Mouse (Mus musculus): ENCODE measurements around the gene Lrrn3. TPM values are rescaled to one million over a fixed set of nuclear protein-coding genes. Genes with fewer than 3 reads are reported as not detected.
A peak's percentile ranks its signal among the peaks of the same experiment; 100 is the strongest.

The Lrrn3 gene
- polyA plus RNA-seq, 1 experiment from 2014 or later = 22.0 TPM

DNA sequence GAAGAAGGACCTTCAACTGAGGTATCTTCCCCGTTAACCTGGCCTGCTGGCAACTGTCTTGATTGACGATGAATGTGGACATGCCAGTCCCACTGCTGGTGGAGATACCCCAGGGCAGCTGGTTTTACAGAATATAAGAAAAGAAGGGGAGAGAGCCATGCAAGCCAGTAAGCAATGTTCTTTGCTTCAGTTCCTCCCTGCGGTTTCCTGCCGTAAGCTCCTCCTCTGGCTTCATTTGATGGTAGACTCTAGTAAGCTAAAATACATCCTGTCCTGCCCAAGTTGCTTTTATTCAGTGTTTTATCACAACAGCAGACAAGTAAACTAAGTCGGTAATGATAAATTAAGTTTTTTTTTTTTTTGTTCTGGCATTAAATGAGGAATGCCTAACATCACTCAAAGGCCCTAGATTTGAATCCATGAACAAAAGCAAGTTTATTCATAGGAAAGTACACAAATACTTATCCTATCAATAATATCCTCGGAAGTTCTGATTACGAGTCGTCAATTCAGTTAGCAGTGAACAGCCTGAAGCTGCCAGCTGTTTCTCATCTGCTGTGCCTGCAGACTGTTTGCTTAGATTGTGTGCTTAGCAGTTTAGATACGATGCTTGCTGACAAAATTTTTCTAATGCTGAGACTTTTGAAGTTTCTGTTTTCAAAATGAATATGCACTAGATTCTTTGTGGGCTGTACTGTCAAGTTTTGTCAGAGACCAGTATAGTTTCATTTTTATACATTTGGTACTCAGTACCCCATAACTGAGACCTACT, 14.0 kb upstream of the Lrrn3 start:
- H3K9ac ChIP-seq (replicated peaks; ENCODE audit: low read length) = no peak overlapping the region
- H3K9me3 ChIP-seq (replicated peaks; ENCODE audit: control insufficient read depth, low read length) = no peaks in the 10 kb centered on the region
- H3K27me3 ChIP-seq (ENCODE audit: control insufficient read depth, insufficient read depth, low read length) = no peaks in the 10 kb centered on the region
- H3K27ac ChIP-seq (replicated peaks; ENCODE audit: low read depth, low read length) = no peak overlapping the region
- H3K36me3 ChIP-seq (replicated peaks; ENCODE audit: control insufficient read depth, insufficient read depth, low read depth, low read length) = no peaks in the 10 kb centered on the region
- H3K4me1 ChIP-seq (ENCODE audit: control insufficient read depth, insufficient read depth, low read length) = no peaks in the 10 kb centered on the region
- DNase-seq (ENCODE audit: low spot score) = peak; percentile 51
- no peak overlapping the region for H3K4me3 ChIP-seq (ENCODE audit: low read depth, low read length)
- 53% methylated on average over 9 of the region's 9 CpGs for WGBS
- H3K4me2 ChIP-seq (ENCODE audit: low read depth, low read length) = no peak overlapping the region
- no peak for ATAC-seq (replicated peaks; ENCODE audit: insufficient number of reproducible peaks, low FRiP score, low TSS enrichment, low read depth)

DNA sequence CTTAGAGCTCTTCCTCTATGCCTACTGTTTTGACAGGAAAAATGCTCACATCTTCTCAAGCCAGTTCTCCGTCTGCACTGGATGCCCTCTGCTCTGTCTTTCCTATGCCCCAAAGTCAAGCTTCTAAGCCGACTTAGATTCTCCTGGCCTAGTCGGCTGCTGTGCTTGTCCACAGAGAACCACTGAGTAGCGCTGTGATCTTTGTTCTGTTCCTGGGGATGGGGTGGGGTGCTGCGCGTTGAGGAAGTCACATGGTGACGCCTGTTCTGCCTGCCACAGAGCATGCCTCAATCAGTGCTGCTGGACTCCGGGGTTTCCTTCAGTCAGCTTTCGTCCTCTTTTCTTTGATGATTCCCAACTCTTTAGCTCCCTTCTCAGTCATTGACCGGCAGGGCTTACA, 8.4 kb upstream of the Lrrn3 start:
- peak; percentile 41 for DNase-seq (ENCODE audit: low spot score)

DNA sequence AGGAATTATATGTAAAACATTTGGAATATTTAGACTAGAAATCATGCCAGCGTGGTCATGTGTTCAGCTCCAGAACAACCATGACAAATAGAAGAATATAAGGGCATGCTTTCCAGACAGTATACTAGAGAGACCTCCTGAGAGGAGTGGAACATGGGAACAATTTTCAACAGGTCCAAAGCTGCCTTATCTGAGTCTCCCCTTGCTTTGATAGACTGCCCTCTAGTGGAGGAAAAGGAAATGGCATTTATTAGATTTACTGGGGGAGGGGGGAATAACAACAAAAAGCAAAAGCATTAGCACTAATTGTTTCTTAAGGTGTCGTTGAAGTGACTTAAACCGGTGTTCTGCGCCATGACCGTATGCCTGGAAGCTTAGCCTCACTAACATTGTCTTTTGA, 774 bp upstream of the Lrrn3 start:
- WGBS = 35% methylated on average over 5 of the region's 5 CpGs
- Histone ChIP-seq H3K4me1 (ENCODE audit: control insufficient read depth, insufficient read depth, low read length) (no peaks in the 10 kb centered on the region), H3K9ac (replicated peaks; ENCODE audit: low read length) (no peak overlapping the region), H3K4me3 (ENCODE audit: low read depth, low read length) (no peak overlapping the region), H3K36me3 (replicated peaks; ENCODE audit: control insufficient read depth, insufficient read depth, low read depth, low read length) (no peaks in the 10 kb centered on the region), H3K27ac (replicated peaks; ENCODE audit: low read depth, low read length) (no peak overlapping the region), H3K27me3 (ENCODE audit: control insufficient read depth, insufficient read depth, low read length) (no peaks in the 10 kb centered on the region), H3K9me3 (replicated peaks; ENCODE audit: control insufficient read depth, low read length) (no peaks in the 10 kb centered on the region), H3K4me2 (ENCODE audit: low read depth, low read length) (no peak overlapping the region)
- ATAC-seq (replicated peaks; ENCODE audit: insufficient number of reproducible peaks, low FRiP score, low TSS enrichment, low read depth) (no peak; the same call in 1 of the 2 replicates), DNase-seq (ENCODE audit: low spot score) (peak; percentile 84)

More for the DNA sequence above, 8.4 kb upstream of the Lrrn3 start:
- no peak overlapping the region for H3K4me3 ChIP-seq (ENCODE audit: low read depth, low read length)
- H3K4me2 ChIP-seq (ENCODE audit: low read depth, low read length) = no peak overlapping the region
- no peaks in the 10 kb centered on the region for H3K36me3 ChIP-seq (replicated peaks; ENCODE audit: control insufficient read depth, insufficient read depth, low read depth, low read length)
- no peak overlapping the region for H3K27ac ChIP-seq (replicated peaks; ENCODE audit: low read depth, low read length)
- H3K4me1 ChIP-seq (ENCODE audit: control insufficient read depth, insufficient read depth, low read length) = no peaks in the 10 kb centered on the region
- ATAC-seq (replicated peaks; ENCODE audit: insufficient number of reproducible peaks, low FRiP score, low TSS enrichment, low read depth) = no peak; the same call in 1 of the 2 replicates
- no peaks in the 10 kb centered on the region for H3K9me3 ChIP-seq (replicated peaks; ENCODE audit: control insufficient read depth, low read length)
- no peaks in the 10 kb centered on the region for H3K27me3 ChIP-seq (ENCODE audit: control insufficient read depth, insufficient read depth, low read length)
- WGBS = 35% methylated on average over 10 of the region's 10 CpGs
- H3K9ac ChIP-seq (replicated peaks; ENCODE audit: low read length) = no peak overlapping the region

DNA sequence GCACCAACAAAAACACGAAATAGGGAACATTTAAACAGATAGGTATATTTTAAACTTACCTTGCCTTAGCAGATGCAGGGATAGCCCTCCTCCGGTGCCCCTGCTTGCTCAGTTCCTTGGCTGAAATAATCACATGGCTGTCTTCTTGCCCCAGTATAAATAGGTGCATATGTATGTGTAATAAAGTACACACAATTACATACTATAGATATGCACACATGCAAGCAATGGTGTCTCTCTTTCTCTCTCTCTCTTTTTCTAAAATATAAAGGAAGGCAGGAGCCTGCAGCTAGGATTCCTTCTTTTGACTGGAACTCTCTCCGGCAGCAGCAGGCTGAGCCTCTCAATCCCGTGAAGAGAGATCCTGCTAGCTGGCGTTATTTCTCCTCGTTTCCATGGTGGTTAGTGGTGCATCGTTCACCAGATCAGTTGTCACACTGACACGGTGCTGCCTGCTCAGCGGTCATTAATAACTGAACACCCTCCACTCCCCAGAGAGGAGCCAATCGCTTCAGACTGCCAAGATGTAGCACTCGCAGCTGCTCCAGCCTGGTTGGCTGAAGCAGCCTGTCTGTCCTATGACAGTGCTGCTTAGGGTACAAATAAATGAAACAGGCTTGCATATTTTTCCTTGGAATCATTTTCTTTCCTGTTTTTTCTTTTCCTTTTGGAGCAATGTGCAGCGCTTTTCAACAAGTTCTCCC, 567 bp downstream of the Lrrn3 start:
- no peak overlapping the region for H3K27ac ChIP-seq (replicated peaks; ENCODE audit: low read depth, low read length)

DNA sequence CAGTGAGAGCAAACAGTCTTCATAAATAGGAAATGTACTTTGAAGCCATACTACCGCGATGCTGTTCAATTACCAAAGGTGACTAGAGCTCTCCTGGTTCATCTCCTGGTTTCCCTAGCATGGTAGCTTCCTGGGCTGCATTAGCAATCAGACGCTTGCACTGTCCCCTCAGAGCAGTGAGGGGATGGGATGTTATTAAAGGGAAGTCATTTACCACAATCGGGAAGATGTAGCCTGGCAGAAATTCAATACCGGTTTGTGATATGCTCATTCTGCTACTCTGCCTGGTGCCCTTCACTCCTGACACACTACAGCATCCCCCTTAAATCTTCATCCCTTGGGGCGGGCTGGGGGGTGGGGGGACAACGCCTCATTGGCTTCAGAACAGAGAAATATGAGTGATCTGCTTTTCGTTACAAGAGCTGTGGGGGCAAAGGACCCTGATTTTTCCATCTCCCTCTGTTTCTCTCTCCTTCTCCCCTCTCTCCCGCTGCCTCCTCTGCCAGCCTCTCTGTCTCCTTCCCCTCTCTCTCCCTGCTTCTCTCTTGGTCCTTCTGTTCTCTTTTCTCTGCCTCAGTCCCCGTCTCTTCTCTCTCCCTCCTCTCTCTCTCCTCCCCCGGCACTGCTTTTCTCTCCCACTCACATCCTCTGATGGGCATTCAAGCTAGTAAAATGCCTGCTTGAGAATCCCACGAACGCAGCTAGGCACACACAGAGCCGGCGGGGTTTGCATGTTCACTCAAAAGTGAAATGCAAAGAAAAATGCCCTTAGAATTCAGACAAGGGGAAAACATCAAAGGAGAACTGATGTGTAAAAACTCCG, 1.3 kb downstream of the Lrrn3 start:
- ATAC-seq (replicated peaks; ENCODE audit: insufficient number of reproducible peaks, low FRiP score, low TSS enrichment, low read depth) = no peak; the same call in 1 of the 2 replicates
- H3K4me2 ChIP-seq (ENCODE audit: low read depth, low read length) = peak overlapping the region; percentile 26
- no peak overlapping the region for H3K27ac ChIP-seq (replicated peaks; ENCODE audit: low read depth, low read length)
- H3K27me3 ChIP-seq (ENCODE audit: control insufficient read depth, insufficient read depth, low read length) = no peaks in the 10 kb centered on the region
- no peaks in the 10 kb centered on the region for H3K9me3 ChIP-seq (replicated peaks; ENCODE audit: control insufficient read depth, low read length)
- H3K4me1 ChIP-seq (ENCODE audit: control insufficient read depth, insufficient read depth, low read length) = no peaks in the 10 kb centered on the region
- H3K36me3 ChIP-seq (replicated peaks; ENCODE audit: control insufficient read depth, insufficient read depth, low read depth, low read length) = no peaks in the 10 kb centered on the region
- DNase-seq (ENCODE audit: low spot score) = peak; percentile 9
- whole genome bisulfite sequencing = 31% methylated on average over 16 of the region's 16 CpGs
- peak overlapping the region; percentile 54 for H3K9ac ChIP-seq (replicated peaks; ENCODE audit: low read length)
- peak overlapping the region; percentile 24 for H3K4me3 ChIP-seq (ENCODE audit: low read depth, low read length)

More for the DNA sequence above, 567 bp downstream of the Lrrn3 start:
- no peaks in the 10 kb centered on the region for H3K27me3 ChIP-seq (ENCODE audit: control insufficient read depth, insufficient read depth, low read length)
- DNase-seq (ENCODE audit: low spot score) = peak; percentile 34
- no peaks in the 10 kb centered on the region for H3K9me3 ChIP-seq (replicated peaks; ENCODE audit: control insufficient read depth, low read length)
- no peaks in the 10 kb centered on the region for H3K4me1 ChIP-seq (ENCODE audit: control insufficient read depth, insufficient read depth, low read length)
- ATAC-seq (replicated peaks; ENCODE audit: insufficient number of reproducible peaks, low FRiP score, low TSS enrichment, low read depth) = peak; percentile 75
- H3K4me2 ChIP-seq (ENCODE audit: low read depth, low read length) = peak overlapping the region; percentile 26
- 20% methylated on average over 12 of the region's 12 CpGs for WGBS
- H3K4me3 ChIP-seq (ENCODE audit: low read depth, low read length) = peak overlapping the region; percentile 24
- H3K9ac ChIP-seq (replicated peaks; ENCODE audit: low read length) = no peak overlapping the region; the same call in 1 of the 2 replicates
- H3K36me3 ChIP-seq (replicated peaks; ENCODE audit: control insufficient read depth, insufficient read depth, low read depth, low read length) = no peaks in the 10 kb centered on the region

DNA sequence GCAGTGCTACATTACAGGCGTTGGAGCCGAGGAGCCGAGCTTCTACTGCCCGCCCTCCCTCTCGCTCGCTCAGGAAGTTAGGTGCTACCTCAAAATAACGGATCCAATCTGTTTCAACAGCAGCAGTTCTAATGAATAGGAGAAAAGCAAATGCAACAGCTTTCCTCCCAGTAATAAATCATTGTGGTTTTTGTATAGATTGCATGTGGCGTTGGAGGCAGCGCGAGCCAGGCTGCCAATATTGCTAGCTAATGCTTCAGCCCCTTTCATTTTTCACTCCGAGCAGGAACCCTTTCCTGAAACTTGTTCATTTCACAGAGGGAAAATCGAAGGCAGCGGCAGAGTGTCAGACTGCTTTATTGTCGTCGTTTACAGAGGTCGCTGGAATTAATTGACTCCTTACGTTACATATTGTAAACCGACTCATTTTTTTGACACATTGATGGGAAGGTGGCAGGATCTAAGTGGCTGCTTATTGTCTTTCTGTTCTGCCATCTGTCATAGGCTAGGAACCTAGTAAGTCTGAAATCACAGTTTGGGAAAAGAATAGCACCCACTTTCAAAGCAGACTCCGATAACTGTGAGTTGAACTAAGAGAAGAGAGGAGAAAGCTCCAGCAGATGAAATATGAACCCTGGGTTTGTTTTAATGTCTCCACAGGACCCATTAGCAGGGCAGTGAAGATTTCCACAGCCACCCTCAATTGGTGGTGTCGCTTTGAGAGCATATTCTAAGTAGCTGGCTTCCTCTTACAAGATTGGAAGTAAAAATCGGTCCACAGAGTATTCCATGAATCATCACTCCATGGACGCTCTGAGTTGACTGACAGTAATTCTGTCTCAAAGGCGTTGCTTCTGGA, 2.4 kb downstream of the Lrrn3 start:
- H3K4me2 ChIP-seq (ENCODE audit: low read depth, low read length) = peak overlapping the region; percentile 19
- H3K27me3 ChIP-seq (ENCODE audit: control insufficient read depth, insufficient read depth, low read length) = no peaks in the 10 kb centered on the region
- H3K4me3 ChIP-seq (ENCODE audit: low read depth, low read length) = peak overlapping the region; percentile 11; the same call in 1 of the 2 replicates
- no peak for ATAC-seq (replicated peaks; ENCODE audit: insufficient number of reproducible peaks, low FRiP score, low TSS enrichment, low read depth)
- 46% methylated on average over 23 of the region's 23 CpGs for WGBS
- DNase-seq (ENCODE audit: low spot score) = peak; percentile 13
- no peak overlapping the region for H3K27ac ChIP-seq (replicated peaks; ENCODE audit: low read depth, low read length)
- no peaks in the 10 kb centered on the region for H3K4me1 ChIP-seq (ENCODE audit: control insufficient read depth, insufficient read depth, low read length)
- no peaks in the 10 kb centered on the region for H3K9me3 ChIP-seq (replicated peaks; ENCODE audit: control insufficient read depth, low read length)
- no peaks in the 10 kb centered on the region for H3K36me3 ChIP-seq (replicated peaks; ENCODE audit: control insufficient read depth, insufficient read depth, low read depth, low read length)
- H3K9ac ChIP-seq (replicated peaks; ENCODE audit: low read length) = no peak overlapping the region

DNA sequence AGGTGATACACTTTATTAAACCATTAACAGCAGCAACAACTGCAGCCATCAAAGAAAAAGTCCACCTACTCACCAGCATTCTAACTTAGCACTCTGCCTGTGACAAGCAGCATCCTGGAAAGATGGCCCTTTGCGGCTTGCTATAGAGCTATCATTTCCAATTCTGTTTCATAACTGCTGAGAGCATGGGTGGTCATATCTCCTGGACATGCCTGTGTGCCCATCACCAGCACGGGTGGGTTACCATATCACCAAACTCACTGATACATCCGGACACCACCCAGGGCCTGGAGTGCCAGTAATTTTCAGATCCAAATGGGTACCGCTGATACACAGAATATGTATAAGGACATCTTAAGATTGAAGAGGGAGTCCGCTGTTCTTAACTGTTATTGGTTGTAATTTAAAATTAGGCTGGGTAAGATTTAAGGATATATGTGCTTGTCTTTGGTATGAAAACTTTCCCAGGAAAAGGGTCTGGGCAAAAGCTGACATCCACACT, 3.1 kb downstream of the Lrrn3 start:
- Histone ChIP-seq H3K4me3 (ENCODE audit: low read depth, low read length) (no peak overlapping the region), H3K4me1 (ENCODE audit: control insufficient read depth, insufficient read depth, low read length) (no peaks in the 10 kb centered on the region), H3K9ac (replicated peaks; ENCODE audit: low read length) (no peak overlapping the region), H3K27me3 (ENCODE audit: control insufficient read depth, insufficient read depth, low read length) (no peaks in the 10 kb centered on the region), H3K36me3 (replicated peaks; ENCODE audit: control insufficient read depth, insufficient read depth, low read depth, low read length) (no peaks in the 10 kb centered on the region), H3K27ac (replicated peaks; ENCODE audit: low read depth, low read length) (no peak overlapping the region), H3K4me2 (ENCODE audit: low read depth, low read length) (peak overlapping the region; percentile 19), H3K9me3 (replicated peaks; ENCODE audit: control insufficient read depth, low read length) (no peaks in the 10 kb centered on the region)
- no peak for ATAC-seq (replicated peaks; ENCODE audit: insufficient number of reproducible peaks, low FRiP score, low TSS enrichment, low read depth)
- WGBS = 90% methylated on average over 5 of the region's 5 CpGs
- no peak for DNase-seq (ENCODE audit: low spot score)

Measured in embryonic facial prominence, embryonic 11.5 days (tissue).